Mouse (Mus musculus) brain, embryonic 14.5 days (tissue): ENCODE results near the gene Pkn3.
A peak's percentile ranks its signal among the peaks of the same experiment; 100 is the strongest.

Source experiments
- CTCF ChIP-seq: fragments of 200-500 bp; IDR thresholded peaks from 2 replicates; pipeline ENCODE4 v1.5.1; 2012; ENCODE audit warnings: inconsistent platforms, mild to moderate bottlenecking, moderate library complexity, borderline replicate concordance; ENCODE audit not compliant: insufficient read depth, insufficient read length; ENCODE audit errors: extremely low read depth
- POLR2A ChIP-seq: fragments of 200-500 bp; IDR thresholded peaks from 2 replicates; pipeline ENCODE4 v1.6.1; 2012; ENCODE audit warnings: mild to moderate bottlenecking, inconsistent platforms, borderline replicate concordance; ENCODE audit not compliant: poor library complexity, insufficient read depth, insufficient read length, severe bottlenecking; ENCODE audit errors: extremely low read depth

GRCm38 (mm10) chr2:30062249-30063093 is 15.0 kb upstream of the Pkn3 start:
- TF ChIP-seq POLR2A (0 out of 2 replicates have a peak, but pooled peaks have one; percentile 3), CTCF (no peak)
